Mouse (Mus musculus) ovary, postnatal 10 days (tissue): ENCODE data around the gene Hormad2.

Source experiments
- DNase-seq: peaks from one replicate; pipeline ENCODE4 v3.0.0; 2022; ENCODE audit warnings: low spot score

Hormad2 gene

DNA sequence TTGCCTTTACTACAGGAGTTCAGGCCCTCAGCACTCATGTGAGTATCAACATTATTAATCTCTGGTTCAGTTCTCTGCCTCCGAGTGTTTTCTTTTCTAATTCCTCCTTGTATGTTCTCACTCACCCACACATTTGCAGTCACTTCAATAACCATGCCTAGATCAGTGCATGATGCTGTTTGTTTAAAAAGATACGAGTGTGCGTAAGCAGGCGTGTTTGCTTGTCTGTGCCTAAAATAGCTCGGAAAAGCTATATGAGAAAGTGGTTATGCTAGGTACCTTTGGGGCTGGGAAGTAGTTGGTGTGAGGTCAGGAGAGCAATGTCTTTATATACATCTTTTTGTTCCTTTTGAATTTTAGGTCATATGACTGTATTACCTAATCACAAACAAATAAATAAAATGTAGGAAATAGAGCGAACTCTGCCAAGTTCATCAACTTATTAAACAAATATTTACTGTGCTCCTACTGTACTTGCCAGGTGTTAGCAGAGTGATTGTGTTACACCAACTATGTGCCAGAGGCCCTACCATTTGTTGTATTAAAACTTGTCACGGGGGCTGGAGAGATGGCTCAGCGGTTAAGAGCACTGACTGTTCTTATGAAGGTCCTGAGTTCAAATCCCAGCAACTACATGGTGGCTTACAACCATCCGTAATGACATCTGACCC, 100.7 kb downstream of the Hormad2 start:
- no peak for DNase-seq

DNA sequence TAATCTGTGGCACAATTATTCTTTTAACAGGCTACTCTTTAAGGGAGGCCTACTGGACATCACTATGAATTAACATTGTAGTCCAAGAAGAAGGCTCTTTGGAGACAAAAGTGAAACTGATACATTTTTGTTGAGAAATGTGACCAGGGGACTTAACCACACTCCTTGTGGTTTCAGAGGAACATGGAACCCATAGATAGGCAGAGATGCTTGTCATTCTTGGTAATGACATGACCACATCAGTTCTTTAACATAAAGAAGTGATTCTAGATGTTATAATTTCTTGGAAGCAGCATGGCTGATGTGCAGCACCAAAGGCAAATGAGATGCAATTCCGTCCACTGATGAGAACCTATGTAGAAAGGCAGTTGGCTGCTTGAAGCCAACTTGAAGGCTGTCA, 101.6 kb downstream of the Hormad2 start:
- DNase-seq: no peak

DNA sequence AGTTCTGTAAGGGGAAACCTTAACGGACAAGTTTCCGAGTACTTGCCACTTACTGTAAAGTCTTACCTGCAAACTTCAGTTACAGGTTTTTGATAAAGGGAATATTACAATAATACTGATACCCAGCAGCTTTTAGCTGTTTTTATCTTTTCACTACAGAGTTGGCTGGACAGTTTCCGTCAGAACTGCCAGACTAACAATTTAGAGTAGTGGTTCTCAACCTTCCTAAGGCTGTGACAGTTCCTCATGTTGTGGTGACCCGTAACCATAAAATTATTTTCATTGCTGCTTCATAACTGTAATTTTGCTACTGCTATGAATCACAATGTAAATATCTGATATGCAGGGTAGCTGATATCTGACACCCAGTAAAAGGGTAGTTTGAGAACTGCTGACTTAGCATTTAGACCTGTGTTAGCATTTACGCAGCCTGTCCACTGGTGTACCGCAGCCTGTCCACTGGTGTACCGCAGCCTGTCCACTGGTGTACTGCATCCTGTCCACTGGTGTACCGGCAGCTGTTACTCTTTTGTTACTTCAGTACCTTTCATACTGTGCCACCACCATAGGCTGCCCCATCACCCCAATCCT, 104.1 kb downstream of the Hormad2 start:
- DNase-seq: no peak

DNA sequence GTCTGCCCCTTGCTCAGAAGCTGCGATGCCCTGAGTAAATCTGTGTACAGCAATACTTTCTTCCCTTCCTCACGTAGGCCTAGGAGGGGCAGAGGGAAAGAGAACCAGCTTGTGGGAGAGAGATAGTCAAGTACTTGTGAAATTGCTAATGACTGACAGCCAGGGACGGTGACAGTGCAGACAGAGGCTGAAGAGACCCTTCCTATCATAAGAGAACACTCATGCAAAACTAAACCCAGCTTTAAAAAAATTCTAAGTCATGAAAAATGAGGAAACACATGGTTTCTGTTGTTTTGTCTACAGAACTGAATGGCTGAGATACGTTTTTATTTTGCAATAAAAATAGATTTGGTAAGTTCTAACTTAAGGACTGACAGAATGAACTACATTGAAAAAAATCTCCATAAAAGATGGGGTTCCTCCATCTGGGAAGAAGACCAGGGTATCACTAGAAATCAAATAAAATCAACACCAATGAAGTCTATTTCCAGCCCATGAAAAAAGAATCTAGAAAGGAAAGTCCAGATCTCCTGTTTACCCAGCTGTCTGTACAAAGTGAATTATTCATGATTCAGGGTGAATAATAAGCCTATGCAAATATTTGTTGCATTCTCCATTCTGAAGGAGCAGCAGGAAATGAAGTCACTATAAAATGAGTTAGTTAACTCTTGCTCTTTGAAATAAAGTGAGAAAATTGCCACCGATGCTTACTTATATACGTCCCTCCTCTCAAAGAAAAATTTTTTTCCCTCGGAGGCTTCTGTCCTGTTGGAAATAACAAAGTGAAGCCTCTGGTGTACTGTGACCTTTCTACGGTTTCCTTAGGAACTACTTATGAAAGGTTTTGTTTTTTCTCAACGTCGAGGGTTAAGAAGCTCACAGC, 104.9 kb downstream of the Hormad2 start:
- no peak for DNase-seq

DNA sequence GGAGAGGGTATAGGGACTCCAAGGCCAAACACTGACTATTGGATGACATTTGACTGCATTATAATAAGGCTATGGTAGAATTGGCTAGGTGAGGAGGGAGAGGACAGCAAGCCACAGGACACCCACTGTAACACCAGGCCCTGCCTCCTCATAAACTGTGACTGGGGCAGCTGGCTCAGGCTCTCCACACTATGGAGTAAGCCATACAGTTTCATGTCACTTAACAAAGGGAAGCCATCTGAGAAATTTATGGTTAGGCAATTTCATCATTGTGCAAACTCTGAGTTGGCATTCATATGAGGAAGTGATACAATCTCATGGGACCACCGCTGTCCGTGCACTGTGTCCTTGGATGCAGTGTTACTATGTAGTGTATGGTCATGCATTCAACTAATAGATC, 107.9 kb downstream of the Hormad2 start:
- no peak for DNase-seq

DNA sequence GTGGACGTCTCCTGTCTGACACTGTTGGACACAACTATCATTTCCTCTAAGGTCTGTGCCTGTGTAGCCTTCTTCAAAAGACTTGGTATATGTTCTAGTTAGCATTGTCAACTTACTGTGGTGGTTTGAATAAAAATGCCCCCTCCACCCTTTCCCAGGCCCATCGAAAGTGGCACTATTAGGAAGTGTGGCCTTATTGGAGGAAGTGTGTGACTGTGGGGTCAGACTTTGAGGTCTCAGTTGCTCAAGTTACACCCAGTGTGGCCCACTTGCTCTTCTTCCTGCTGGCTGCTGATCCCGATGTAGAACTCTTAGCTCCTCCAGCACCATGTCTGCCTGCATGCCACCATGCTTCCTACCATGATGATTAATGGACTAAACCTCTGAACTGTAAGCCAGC, 112.7 kb downstream of the Hormad2 start:
- no peak for DNase-seq

DNA sequence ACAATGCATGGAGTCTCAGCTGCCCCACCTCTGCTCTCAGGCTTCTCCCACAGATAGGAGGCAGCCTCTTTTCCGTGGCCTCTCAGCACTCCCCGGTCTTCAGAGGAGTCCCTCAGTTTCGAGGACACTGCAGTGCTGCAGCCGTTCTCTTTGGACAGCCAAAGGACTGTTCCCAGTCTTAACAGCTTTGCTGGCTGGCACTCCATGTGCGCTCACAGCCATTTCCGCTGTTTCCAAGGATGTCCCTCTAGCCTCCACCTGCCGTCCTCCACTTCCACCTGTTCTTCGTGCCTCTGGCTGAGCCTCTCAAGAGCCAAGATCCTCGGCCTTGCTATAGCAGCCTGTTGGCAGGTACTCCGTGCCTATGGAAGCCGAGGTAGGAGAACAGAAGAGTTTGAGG, 117.4 kb downstream of the Hormad2 start:
- DNase-seq: no peak

DNA sequence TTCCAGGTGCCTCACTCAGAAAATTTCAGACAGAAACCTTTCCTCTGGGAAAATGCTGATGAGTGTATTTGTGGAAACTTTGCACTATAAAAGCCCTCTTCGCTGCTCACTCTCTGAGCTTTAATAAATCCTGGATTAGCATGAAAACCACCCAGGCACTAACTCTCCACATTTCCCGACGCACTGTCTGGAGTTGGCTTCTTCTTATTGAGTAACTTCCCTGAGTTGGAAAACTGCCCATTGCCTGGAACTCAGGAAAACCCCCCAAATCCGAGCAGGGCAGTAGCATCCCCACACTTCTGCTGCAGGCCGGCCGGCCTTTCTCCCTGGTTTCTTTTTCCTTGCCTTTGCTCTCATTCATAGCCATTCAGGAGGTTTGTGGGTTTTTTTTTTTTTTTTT, 118.0 kb downstream of the Hormad2 start:
- DNase-seq: no peak

DNA sequence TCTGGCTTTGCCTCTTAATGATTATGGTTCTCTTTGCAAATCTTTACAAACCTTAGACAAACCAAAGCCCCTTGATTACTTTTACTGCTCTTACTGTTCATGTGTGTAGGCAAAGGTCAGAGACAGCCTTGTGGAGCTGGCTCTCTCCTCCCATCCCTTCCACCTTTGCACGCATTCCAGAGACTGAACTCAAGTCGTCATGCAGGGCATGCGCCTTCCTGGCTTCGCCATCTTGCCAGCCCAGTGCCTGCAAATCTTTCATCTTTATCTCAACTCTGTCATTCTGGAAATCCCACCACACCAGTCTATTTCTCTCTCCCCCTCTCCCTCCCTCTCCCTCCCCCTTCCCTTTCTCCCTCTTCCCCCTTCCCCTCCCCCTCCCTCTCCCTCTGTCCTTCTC, 120.0 kb downstream of the Hormad2 start:
- no peak for DNase-seq

DNA sequence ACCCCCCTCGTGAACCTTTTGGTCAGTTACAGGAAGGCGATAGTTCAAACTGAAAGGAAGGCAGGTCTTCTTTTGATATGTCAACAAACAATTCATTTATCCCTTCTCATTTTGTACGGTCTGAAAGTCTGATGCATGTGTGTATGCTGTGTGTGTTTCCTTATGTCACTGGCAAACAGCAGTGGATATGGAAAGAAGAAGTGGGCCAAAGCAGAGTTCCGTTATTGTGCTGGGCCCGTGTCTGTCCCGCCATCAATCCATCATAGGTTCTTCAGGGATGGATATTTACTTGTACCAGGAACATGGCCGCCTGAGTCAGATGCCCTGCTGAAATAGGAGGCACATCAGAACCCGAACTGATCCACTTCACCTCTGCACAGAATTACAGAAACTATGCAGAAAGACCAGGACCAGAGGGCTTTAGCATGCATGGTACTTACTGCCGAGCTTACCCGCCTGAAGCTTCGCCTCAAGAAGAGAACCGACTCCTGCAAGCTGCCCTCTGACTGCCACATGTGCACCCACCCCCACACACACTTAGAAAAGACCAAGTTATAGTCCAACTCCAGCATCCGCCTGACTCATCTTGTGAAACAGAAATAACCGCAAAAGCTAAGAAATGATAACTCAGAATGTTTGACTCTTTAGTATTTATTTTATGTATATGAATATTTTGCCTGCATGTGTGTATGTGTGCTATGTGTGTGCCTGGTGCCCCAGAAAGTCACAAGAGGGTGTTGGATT, 121.5 kb downstream of the Hormad2 start:
- DNase-seq: no peak

DNA sequence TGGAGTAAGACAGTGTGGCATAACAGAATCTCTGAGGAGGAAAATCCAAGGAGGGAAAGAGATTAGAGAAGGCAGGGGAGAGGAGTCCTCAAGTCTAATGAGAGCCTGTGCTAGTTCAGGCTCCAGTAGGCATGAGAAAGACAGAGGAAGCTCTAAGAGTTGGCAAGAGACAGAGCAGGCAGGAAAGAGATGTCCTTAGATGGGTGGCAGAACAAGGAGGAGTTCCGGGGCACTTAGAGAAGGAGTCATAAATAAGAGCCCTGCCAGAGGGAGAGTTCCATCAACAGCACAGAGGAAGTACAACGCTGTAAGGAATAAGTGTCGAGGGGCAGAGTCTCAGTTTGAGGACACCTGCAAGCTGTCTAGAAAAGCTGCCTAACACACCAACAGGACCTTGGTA, 122.9 kb downstream of the Hormad2 start:
- no peak for DNase-seq

DNA sequence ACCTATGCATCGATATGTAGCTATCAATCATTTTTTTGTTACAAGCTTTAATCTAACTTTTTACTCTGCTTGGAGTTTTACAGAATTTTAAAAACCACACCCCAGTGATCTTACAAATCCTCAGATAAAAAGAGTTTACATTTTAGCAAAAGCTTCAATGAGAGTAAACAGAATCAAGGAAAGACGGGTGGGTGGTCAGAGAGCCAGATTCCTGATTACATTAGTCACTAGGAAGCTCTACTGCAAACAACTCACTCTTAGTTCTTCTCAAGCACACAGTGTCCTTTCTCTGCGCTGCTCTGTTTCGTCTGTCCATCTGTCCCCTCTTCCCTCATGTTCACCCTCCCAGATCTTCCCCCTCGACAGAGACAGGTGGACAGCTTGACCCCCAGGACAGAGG, 123.6 kb downstream of the Hormad2 start:
- DNase-seq: no peak

DNA sequence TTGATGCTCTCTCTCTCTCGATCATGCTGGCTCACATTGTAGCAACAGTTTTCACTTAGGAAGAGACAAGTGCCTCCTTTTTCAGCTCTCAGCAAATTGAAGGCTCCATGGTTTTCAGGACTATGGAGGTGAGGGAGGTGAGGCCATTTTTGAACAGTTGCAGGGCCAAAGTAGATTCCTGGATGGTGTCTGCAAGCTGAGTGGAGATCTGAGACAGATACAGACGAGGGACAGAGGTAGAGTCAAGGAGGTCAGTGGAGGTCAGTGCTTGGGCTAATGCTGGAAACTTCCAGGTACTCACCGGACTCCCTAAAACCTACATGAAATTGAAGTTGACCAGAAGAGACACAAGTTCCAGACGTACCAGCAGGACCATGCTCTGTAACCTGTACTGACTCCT, 128.7 kb downstream of the Hormad2 start:
- DNase-seq: no peak

DNA sequence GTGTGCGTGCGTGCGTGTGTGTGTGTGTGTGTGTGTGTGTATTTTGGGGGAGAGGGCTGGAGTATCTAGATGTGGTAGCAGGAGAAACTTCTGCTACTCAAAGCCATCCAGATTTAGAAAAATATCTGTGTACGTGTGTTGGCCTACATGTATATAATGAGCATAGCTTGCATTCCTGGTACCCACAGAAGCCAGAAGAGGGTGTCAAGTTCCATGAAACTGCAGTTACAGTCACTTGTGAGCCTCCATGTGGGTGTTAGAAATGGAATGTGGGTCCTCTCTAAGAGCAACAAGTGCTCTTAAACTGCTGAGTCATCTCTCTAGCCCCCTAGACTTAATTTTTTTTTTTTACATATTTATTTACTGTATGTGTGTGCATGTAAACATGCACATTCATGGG, 130.6 kb downstream of the Hormad2 start:
- no peak for DNase-seq

DNA sequence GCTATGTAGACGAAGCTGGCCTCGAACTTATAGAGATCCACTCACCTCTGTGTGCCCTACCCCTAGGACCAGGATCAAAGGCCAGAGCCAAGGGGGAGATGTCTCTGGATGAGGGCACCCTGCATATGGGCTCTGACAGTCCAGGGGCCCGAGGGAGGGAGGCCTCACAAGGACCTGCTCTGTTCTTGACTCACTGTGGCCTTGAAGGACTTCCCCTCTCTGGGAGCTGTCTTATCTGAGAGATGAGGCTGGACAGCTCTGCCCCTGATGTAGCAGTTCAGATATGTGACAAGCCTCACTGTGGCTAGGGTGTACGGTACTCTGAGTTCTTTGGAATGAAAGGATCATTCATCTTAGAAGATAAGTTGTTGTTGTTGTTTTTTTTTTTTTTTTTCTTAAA, 131.3 kb downstream of the Hormad2 start:
- DNase-seq: no peak

DNA sequence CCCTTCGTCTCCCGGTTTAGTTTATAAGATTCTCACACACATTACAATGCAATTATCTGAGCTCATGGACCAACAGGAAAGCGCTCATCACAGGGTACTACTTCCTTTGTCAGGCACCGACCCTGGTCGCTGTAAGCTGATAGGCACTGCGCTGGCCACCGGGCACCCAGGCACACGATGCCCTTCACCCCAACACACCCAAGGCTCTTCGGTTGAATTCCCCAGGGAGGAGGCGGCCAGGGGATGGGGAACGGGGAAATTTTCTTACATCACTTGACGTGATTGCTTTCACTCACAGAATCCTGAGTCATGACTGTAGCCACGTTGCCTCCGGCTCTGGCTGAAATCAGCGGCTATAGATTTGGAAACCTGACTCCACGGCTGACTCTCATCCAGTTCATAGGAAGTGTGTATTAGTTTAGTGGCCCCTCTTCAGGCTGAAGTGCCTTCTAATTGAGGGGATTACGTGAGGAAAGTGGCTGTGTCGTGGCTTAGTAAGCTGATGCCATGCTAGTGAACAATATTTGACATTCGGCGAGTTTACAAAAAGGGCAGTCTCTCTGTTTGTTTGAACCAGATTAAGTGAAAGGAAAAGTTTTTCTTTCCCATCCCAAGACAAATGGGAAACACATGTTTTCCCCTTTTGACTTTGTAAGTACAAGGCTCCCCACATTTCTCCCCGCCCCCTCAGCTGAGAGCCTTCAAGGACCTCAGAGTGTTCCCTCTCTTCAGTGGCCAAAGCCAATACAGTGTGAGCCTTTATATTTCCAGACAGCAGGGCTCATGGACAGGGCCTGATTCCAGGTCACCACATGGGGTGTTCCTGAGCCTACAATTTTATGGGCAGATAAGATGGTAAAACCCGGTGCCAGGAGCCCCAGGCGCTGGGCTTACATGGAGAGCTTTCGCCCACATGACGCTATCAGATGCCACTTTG, 132.1 kb downstream of the Hormad2 start:
- no peak for DNase-seq

DNA sequence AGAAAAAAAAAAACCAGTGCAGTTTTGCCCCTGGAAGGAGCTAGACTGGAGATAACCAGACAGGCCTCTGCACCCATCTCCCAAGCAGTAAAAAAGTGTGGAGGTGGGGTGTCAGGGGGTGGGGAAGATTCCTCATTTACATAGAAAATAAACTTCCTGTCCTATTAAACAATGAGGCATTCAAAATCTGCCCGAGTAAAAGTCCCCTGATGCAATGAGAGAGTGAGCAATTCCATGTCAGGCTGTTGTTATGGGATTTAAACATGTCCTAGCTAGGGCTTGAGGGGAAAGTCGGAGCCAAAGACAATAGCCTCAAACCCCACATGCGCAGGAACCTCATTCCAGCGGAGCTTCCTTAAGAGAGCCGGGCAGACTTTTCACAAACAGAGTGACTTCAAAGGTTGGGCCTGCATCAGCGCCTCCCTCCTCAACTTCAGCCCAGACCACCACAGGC, 132.8 kb downstream of the Hormad2 start:
- no peak for DNase-seq

DNA sequence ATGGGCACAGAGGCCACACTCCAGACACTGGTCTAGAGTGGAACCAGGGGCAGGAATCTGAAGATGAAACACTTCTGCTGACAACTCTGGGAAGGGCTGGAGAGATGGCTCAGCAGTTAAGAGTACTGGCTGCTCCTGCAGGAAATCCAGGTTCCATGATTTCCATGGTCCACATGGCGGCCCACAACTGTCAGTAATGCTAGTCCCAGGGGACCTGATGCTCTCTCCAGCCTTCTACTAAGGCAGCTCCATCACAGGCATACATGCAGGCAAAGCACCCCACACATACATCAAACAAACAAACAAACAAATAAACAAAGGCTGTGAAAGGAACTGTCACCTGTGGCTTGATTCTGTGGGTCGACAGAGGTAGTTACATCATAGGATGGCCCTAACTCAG, 134.8 kb downstream of the Hormad2 start:
- DNase-seq: no peak

DNA sequence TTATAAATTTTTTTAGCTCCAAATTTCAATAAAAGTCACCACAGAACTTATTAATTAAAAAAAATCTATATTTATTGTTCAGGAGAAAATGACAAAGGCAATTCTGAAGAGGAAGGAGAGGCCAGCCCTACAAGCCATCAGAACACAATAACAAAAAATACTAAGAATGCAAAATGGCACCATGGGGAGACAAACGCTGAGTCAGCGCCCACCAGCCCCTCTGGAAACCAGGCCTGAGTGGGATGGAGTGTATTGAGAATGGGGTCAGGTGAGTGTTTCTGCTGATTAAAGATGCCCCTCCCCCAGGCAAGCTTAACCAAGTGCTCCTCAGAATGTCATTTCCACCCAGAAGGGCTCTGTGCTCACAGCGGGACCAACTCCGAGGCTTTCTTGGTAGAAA, 135.8 kb downstream of the Hormad2 start:
- DNase-seq: no peak

DNA sequence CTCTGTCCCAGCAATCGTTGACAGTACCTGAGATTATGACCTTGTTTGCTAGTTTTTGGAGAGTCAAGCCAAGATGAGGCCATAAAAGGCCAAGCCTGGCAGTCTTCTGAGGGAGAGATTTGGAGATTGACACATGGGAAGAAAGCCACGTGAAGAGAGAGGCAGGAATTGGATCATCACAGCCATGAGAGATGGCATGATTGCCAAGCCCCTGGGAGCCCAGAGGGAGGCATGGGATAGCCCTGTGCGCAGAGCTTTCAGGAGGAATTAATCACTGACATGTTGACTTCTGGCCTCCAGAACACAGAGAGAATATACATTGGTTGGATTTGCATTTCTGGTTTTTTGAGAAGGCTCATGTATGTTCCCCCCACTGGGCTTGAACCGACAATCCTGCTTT, 136.7 kb downstream of the Hormad2 start:
- no peak for DNase-seq

DNA sequence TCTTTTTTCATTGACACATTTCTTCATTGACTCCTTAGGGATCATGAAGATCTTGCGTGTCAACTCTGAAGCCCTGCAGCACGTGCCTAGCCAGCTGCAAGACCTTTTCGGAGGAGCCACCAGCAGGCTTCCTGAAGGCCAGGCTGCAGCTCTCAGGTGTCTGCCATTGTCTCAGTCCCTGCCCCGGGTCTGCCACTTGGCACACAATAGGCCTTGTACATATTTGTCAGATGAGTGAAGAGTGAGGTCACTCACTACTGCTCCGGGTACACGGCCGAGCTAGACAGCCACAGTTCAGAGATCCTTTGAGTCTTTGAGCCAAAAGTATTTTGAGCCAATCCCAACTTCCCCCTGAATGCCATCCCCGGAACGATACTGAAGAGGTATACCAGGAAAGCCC, 137.9 kb downstream of the Hormad2 start:
- no peak for DNase-seq
